ENCODE assay signal across 8 mouse cellular contexts in genomic region chrX:135838521-135839360, GRCm38 (mm10). TPM values are rescaled to one million over a fixed set of nuclear protein-coding genes. Genes with fewer than 3 reads are reported as not detected.
DNase-seq lines count a peak whose midpoint lies in the region; ATAC-seq and TF ChIP-seq lines count a peak whose summit lies in the region.
"Not testable (repeated sequence)": the region's sequence is repeated elsewhere in the genome, so short reads cannot be mapped to it uniquely, and the experiment has no call there.

Gprasp2 (plus strand) TSS chrX:135839034.

- H3K27ac ChIP-seq in hindbrain, embryonic 10.5 days = peak within 1 kb of the TSS; percentile 62
- H3K27ac ChIP-seq in layer of hippocampus, adult 2 months = peak within 1 kb of the TSS; percentile 82
- H3K27ac ChIP-seq in liver, embryonic 14.5 days; neural tube, embryonic 12.5 days: not testable (repeated sequence)

- TF ChIP-seq EP300 in liver, embryonic 14.5 days (IDR thresholded peaks at IDR 0.05; ENCODE audit: low read depth) = not testable (repeated sequence)

- H3K27me3 ChIP-seq in hindbrain, embryonic 10.5 days (ENCODE audit: insufficient read depth, poor library complexity, severe bottlenecking); liver, embryonic 14.5 days (ENCODE audit: control insufficient read depth, insufficient read depth, low read length); neural tube, embryonic 12.5 days (replicated peaks): not testable (repeated sequence)

- WGBS in hindbrain, embryonic 10.5 days = 21% methylated on average over 32 of the region's 32 CpGs
- 13% methylated on average over 23 of the region's 32 CpGs for WGBS in liver, embryonic 14.5 days (ENCODE audit: insufficient replicate concordance)
- 15% methylated on average over 32 of the region's 32 CpGs for WGBS in neural tube, embryonic 12.5 days

- not testable (repeated sequence) for TF ChIP-seq CTCF in layer of hippocampus, adult 2 months (conservative IDR thresholded peaks at IDR 0.05); liver, embryonic 14.5 days (IDR thresholded peaks at IDR 0.05; ENCODE audit: low read depth)

- H3K9ac ChIP-seq in liver, embryonic 14.5 days (replicated peaks) = not testable (repeated sequence)
- peak within 1 kb of the TSS; percentile 49 for H3K9ac ChIP-seq in neural tube, embryonic 12.5 days

- H3K36me3 ChIP-seq in hindbrain, embryonic 10.5 days; liver, embryonic 14.5 days (replicated peaks; ENCODE audit: control insufficient read depth, insufficient read depth, low read depth); neural tube, embryonic 12.5 days: not testable (repeated sequence)

- not testable (repeated sequence) for H3K9me3 ChIP-seq in hindbrain, embryonic 10.5 days; liver, embryonic 14.5 days (ENCODE audit: control insufficient read depth, low read length); neural tube, embryonic 12.5 days

- ATAC-seq in liver, embryonic 14.5 days (ENCODE audit: insufficient read depth) = peak; percentile 51; the same call in 1 of the 2 replicates
- ATAC-seq in neural tube, embryonic 12.5 days (ENCODE audit: low FRiP score, low read depth) = peak; percentile 87

- peak; percentile 1 for DNase-seq in NIH3T3 (ENCODE audit: low read depth)
- DNase-seq in cerebellum, postnatal 14 days = peak; percentile 69 to 72
- peak in 1 of 2 experiments; percentile 61 for DNase-seq in frontal cortex, adult 2 months (ENCODE audit: extremely low spot score in 1 of 2, low spot score in 1 of 2)
- peak; percentile 39 for DNase-seq in hindbrain, embryonic 10.5 days (ENCODE audit: low spot score)
- DNase-seq in layer of hippocampus, adult 2 months (ENCODE audit: low spot score in 2 of 2) = peak; percentile 66 to 69
- DNase-seq in liver, embryonic 14.5 days (ENCODE audit: low read depth in 3 of 3, low spot score in 3 of 3) = not testable (repeated sequence)
- DNase-seq in testis, postnatal 10 days (ENCODE audit: low spot score) = peak; percentile 57

- not testable (repeated sequence) for H3K4me1 ChIP-seq in hindbrain, embryonic 10.5 days (replicated peaks); liver, embryonic 14.5 days (replicated peaks; ENCODE audit: control insufficient read depth in 2 of 2, insufficient read depth in 2 of 2, low read length in 1 of 2); neural tube, embryonic 12.5 days

- peak within 1 kb of the TSS; percentile 44 for H3K4me2 ChIP-seq in liver, embryonic 14.5 days (ENCODE audit: low read depth)
- peak within 1 kb of the TSS; percentile 69 for H3K4me2 ChIP-seq in neural tube, embryonic 12.5 days (replicated peaks)

- peak within 1 kb of the TSS; percentile 59 for H3K4me3 ChIP-seq in hindbrain, embryonic 10.5 days
- H3K4me3 ChIP-seq in layer of hippocampus, adult 2 months = peak within 1 kb of the TSS; percentile 62
- peak within 1 kb of the TSS; percentile 14 to 34; a peak in 3 of 4 replicates for H3K4me3 ChIP-seq in liver, embryonic 14.5 days (ENCODE audit: insufficient read depth in 1 of 2, low read depth in 2 of 2, low read length in 2 of 2)
- peak within 1 kb of the TSS; percentile 43 for H3K4me3 ChIP-seq in neural tube, embryonic 12.5 days

RNA-seq across cellular contexts. Expression of gene Gprasp2, which starts in this region (rescaled TPM):
- polyA plus RNA-seq in frontal cortex, adult 2 months (2012; rRNA removed) = 87.4 and 110 TPM in 2 replicates
- polyA plus RNA-seq in hindbrain, embryonic 10.5 days (2016; fragmentation: Nextera tagmentation; extraction: Ambion mirVana) = 23.9 and 31.5 TPM in 2 replicates
- 100 to 1,000 TPM; 163 to 214 TPM for total RNA-seq in layer of hippocampus, adult 2 months (2021)
- polyA plus RNA-seq in liver, embryonic 14.5 days (2012; rRNA removed) = 0.88 and 1.0 TPM in 2 replicates
- 0.67 and 0.80 TPM in 2 replicates for polyA plus RNA-seq in liver, embryonic 14.5 days (2014; fragmentation: Nextera tagmentation; extraction: Ambion mirVana)
- polyA plus RNA-seq in neural tube, embryonic 12.5 days (2016; fragmentation: Nextera tagmentation; extraction: Ambion mirVana) = 73.5 and 77.1 TPM in 2 replicates

Comparison
In these comparisons a context has a peak if more than half of its experiments do, and no peak if none do; other contexts are left out.
1. RNA of gene Gprasp2 (polyA plus RNA-seq): 87.4 to 110 TPM in frontal cortex, adult 2 months, 73.5 to 77.1 TPM in neural tube, embryonic 12.5 days and 23.9 to 31.5 TPM in hindbrain, embryonic 10.5 days; 0.67 to 1.0 TPM in liver, embryonic 14.5 days; every median in the first group is over 10 times any median in the second.
2. Peak in every context shown above with its lines, with median percentiles within 50 percentile points of each other: H3K4me3 ChIP-seq.